Mouse (Mus musculus) myocyte (in vitro differentiated cells): Measurements from ENCODE around the gene Nod1. TPM values are rescaled to one million over a fixed set of nuclear protein-coding genes. Genes with fewer than 3 reads are reported as not detected.

Source experiments
- H3K27me3 ChIP-seq: one replicate; pipeline ENCODE4 v1.6.1; 2011; ENCODE audit not compliant: control insufficient read depth, insufficient read depth, insufficient read length
- H3K36me3 ChIP-seq: one replicate; pipeline ENCODE4 v1.6.1; 2011; ENCODE audit not compliant: control insufficient read depth, insufficient read depth
- H3K4me2 ChIP-seq: one replicate; pipeline ENCODE4 v1.6.1; 2011; ENCODE audit warnings: low read depth, control low read depth
- H3K4me3 ChIP-seq: one replicate; pipeline ENCODE4 v1.5.1; 2011; ENCODE audit warnings: mild to moderate bottlenecking, control low read depth, moderate library complexity
- H3K79me2 ChIP-seq: one replicate; pipeline ENCODE4 v1.6.1; 2011; ENCODE audit not compliant: control insufficient read depth, insufficient read depth
- H3ac ChIP-seq: one replicate; pipeline ENCODE4 v1.6.1; 2011; ENCODE audit not compliant: control insufficient read depth, insufficient read length
- CEBPB ChIP-seq: IDR thresholded peaks from 2 replicates; pipeline ENCODE4 v1.6.1; 2011; ENCODE audit warnings: mild to moderate bottlenecking, moderate library complexity; ENCODE audit not compliant: poor library complexity, insufficient read depth, severe bottlenecking
- E2F4 ChIP-seq: IDR thresholded peaks from one replicate; pipeline ENCODE4 v1.6.1; 2011; ENCODE audit warnings: mild to moderate bottlenecking, control low read depth, moderate library complexity; ENCODE audit not compliant: insufficient read depth
- MAX ChIP-seq: IDR thresholded peaks from one replicate; pipeline ENCODE4 v1.6.1; 2011; ENCODE audit warnings: low read depth, mild to moderate bottlenecking, control low read depth
- MYOD1 ChIP-seq, 3 experiments: IDR thresholded peaks; one replicate each; pipeline ENCODE4 v1.6.1; 2011; ENCODE audit warnings: control low read depth in 2 of 3, low read depth in 2 of 3, mild to moderate bottlenecking in 2 of 3, moderate library complexity in 1 of 3; ENCODE audit not compliant: insufficient read length in 2 of 3, control insufficient read depth in 1 of 3
- MYOG ChIP-seq, 3 experiments: IDR thresholded peaks; one replicate each; pipeline ENCODE4 v1.6.1; 2011; ENCODE audit warnings: control low read depth in 2 of 3, low read depth in 2 of 3, mild to moderate bottlenecking in 2 of 3; ENCODE audit not compliant: insufficient read length in 2 of 3, control insufficient read depth in 1 of 3, insufficient read depth in 1 of 3
- POLR2A ChIP-seq: IDR thresholded peaks from one replicate; pipeline ENCODE4 v1.6.1; 2011; ENCODE audit warnings: low read depth, mild to moderate bottlenecking, control low read depth, moderate library complexity; ENCODE audit not compliant: insufficient read length
- POLR2AphosphoS2 ChIP-seq: IDR thresholded peaks from one replicate; pipeline ENCODE4 v1.6.1; 2011; ENCODE audit warnings: low read depth, control low read depth; ENCODE audit not compliant: insufficient read length
- REST ChIP-seq: IDR thresholded peaks from one replicate; pipeline ENCODE4 v1.6.1; 2011; ENCODE audit warnings: mild to moderate bottlenecking, control low read depth, moderate library complexity; ENCODE audit not compliant: insufficient read depth, insufficient read length
- SRF ChIP-seq: IDR thresholded peaks from one replicate; pipeline ENCODE4 v1.6.1; 2011; ENCODE audit warnings: low read depth; ENCODE audit not compliant: control insufficient read depth, insufficient read length
- TCF12 ChIP-seq: IDR thresholded peaks from one replicate; pipeline ENCODE4 v1.6.1; 2011; ENCODE audit warnings: mild to moderate bottlenecking, control low read depth; ENCODE audit not compliant: poor library complexity, insufficient read depth, severe bottlenecking
- TCF3 ChIP-seq: IDR thresholded peaks from one replicate; pipeline ENCODE4 v1.6.1; 2011; ENCODE audit warnings: low read depth, control low read depth; ENCODE audit not compliant: insufficient read length
- USF1 ChIP-seq: IDR thresholded peaks from one replicate; pipeline ENCODE4 v1.6.1; 2011; ENCODE audit warnings: low read depth, mild to moderate bottlenecking, control low read depth, moderate library complexity
- polyA plus RNA-seq: library from polyadenylated mRNA; unstranded; fragments of >200 nt; fragmentation: generic; extraction: Trizol; gene quantifications from one replicate; pipeline ENCODE4 v1.2.1, GENCODE M21; 2012; ENCODE audit warnings: missing spikeins

Nod1 gene
- polyA plus RNA-seq, 1 experiment, result 1.5 TPM

DNA sequence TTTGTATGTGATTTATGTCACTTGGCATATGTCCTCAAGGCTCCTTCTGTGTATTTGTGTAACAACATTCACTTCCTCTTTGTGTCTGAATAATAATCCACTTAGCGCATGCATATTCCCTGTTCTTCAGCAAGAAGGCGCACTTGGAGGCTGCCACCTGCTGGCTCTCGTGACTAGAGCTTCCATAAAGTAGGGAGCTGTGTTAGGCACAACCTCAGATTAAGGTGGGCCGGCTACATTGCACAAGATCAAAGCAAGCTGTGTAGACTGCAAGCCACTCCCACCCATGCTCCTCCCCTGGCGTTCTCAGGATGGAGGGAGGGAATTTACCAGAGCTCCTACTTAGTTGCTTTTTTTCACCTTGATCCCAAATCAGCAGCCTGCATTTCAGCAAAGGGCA lies 43.8 kb upstream of the Nod1 start:
- no peaks in the 10 kb centered on the region for H3K79me2 ChIP-seq
- H3K36me3 ChIP-seq, result no peaks in the 10 kb centered on the region
- H3K4me3 ChIP-seq, result no peak overlapping the region
- no peaks in the 10 kb centered on the region for H3K27me3 ChIP-seq
- peak overlapping the region; percentile 63 for H3K4me2 ChIP-seq
- H3ac ChIP-seq, result no peak overlapping the region
- no peak for TF ChIP-seq MYOG (IDR thresholded peaks at IDR 0.05; ENCODE audit: control insufficient read depth in 1 of 3, insufficient read depth in 1 of 3, insufficient read length in 2 of 3, low read depth in 2 of 3)
- no peak for TF ChIP-seq TCF12
- TF ChIP-seq REST, result no peak
- TF ChIP-seq MYOD1 (IDR thresholded peaks at IDR 0.05; ENCODE audit: control insufficient read depth in 1 of 3, insufficient read length in 2 of 3, low read depth in 2 of 3), result no peak
- TF ChIP-seq POLR2AphosphoS2, result no peak

DNA sequence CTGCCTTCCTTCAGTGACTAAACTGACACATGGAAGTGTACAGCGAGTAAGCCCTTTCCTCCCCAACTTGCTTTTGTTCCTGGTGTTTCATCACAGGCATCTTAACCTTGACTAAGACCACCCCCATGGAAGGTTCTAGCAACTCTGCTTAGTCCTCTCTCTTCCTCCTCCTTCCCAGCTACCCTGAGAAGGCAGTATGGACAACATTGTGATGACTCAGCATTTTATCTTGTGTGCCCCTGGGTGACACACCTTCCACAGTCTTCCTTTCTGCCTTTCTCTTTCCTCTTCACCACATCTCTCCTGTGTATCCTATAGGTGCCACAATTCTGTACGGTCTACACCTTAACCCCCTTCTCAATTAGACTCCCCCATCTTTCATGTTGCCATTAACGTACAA lies 41.8 kb upstream of the Nod1 start:
- no peaks in the 10 kb centered on the region for H3K36me3 ChIP-seq
- no peak overlapping the region for H3ac ChIP-seq
- H3K4me3 ChIP-seq, result no peak overlapping the region
- no peaks in the 10 kb centered on the region for H3K79me2 ChIP-seq
- TF ChIP-seq REST (no peak), MYOD1 (IDR thresholded peaks at IDR 0.05; ENCODE audit: control insufficient read depth in 1 of 3, insufficient read length in 2 of 3, low read depth in 2 of 3) (no peak), SRF (no peak), TCF12 (no peak), USF1 (no peak)
- H3K27me3 ChIP-seq, result no peaks in the 10 kb centered on the region
- no peak overlapping the region for H3K4me2 ChIP-seq

DNA sequence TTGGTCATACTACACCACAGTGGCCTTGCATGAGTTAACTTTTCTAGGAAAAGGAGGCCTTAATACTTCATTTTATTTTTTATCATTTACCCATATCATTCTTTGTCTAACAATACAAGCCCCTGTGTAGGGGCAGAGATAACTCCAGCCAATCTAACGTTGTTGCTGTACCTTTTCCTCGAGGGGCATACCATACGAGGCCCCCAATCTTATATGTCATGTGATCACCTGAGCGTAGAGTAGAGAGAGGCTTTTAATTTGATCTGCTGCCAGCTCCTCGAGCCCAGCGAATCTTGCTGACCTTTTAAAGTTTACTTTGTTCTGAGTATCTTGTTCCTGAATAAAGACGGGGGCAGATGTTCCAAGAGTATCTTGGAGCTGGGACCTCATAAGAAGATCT lies 40.1 kb upstream of the Nod1 start:
- Histone ChIP-seq H3K36me3 (no peaks in the 10 kb centered on the region), H3K27me3 (no peaks in the 10 kb centered on the region), H3K4me2 (no peak overlapping the region), H3K4me3 (no peak overlapping the region), H3K79me2 (no peaks in the 10 kb centered on the region), H3ac (no peak overlapping the region)
- TF ChIP-seq TCF3, result no peak
- TF ChIP-seq TCF12, result no peak

DNA sequence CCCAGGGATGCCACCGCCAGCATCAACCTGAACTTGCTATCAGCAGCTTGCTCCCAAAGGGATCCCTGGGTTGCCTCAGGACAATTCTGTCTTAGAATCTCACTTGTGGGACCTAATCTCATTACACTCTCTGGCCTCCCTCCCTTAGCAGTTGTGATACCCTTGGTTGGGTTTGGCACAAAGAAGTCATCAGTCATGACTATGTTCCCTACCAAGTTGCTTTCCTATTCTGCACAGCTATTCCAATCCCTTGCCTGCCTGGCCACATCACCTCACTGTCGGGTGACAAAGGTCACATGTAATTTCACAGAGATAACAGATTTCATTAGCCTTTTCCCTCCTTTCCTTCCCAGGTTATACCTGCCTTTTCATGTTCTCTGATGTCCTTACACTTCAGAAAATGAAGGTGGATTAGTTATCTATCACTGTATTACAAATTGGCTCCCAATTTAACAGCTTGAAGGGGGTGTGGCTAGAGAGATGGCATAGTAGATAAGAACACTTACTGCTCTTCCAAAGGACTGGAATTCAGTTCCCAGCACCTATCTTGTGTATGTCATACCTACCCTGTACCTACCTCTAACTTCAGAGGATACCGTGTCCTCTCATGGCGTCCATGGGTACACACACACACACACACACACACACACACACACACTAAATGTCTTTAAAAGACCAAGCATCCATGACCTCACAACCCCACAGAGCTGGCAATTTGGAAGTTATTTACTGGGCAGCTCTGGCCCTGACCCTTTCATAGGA lies 38.1 kb upstream of the Nod1 start:
- no peak overlapping the region for H3ac ChIP-seq
- H3K4me3 ChIP-seq, result no peak overlapping the region
- H3K27me3 ChIP-seq, result no peaks in the 10 kb centered on the region
- no peaks in the 10 kb centered on the region for H3K36me3 ChIP-seq
- no peaks in the 10 kb centered on the region for H3K79me2 ChIP-seq
- H3K4me2 ChIP-seq, result no peak overlapping the region
- no peak for TF ChIP-seq SRF
- no peak for TF ChIP-seq TCF3
- TF ChIP-seq MYOD1 (IDR thresholded peaks at IDR 0.05; ENCODE audit: control insufficient read depth in 1 of 3, insufficient read length in 2 of 3, low read depth in 2 of 3), result no peak
- TF ChIP-seq REST, result no peak
- TF ChIP-seq USF1, result no peak
- TF ChIP-seq POLR2A, result no peak
- no peak for TF ChIP-seq MAX
- TF ChIP-seq CEBPB, result no peak
- TF ChIP-seq E2F4, result no peak
- no peak for TF ChIP-seq TCF12
- TF ChIP-seq MYOG (IDR thresholded peaks at IDR 0.05; ENCODE audit: control insufficient read depth in 1 of 3, insufficient read depth in 1 of 3, insufficient read length in 2 of 3, low read depth in 2 of 3), result no peak
- no peak for TF ChIP-seq POLR2AphosphoS2

DNA sequence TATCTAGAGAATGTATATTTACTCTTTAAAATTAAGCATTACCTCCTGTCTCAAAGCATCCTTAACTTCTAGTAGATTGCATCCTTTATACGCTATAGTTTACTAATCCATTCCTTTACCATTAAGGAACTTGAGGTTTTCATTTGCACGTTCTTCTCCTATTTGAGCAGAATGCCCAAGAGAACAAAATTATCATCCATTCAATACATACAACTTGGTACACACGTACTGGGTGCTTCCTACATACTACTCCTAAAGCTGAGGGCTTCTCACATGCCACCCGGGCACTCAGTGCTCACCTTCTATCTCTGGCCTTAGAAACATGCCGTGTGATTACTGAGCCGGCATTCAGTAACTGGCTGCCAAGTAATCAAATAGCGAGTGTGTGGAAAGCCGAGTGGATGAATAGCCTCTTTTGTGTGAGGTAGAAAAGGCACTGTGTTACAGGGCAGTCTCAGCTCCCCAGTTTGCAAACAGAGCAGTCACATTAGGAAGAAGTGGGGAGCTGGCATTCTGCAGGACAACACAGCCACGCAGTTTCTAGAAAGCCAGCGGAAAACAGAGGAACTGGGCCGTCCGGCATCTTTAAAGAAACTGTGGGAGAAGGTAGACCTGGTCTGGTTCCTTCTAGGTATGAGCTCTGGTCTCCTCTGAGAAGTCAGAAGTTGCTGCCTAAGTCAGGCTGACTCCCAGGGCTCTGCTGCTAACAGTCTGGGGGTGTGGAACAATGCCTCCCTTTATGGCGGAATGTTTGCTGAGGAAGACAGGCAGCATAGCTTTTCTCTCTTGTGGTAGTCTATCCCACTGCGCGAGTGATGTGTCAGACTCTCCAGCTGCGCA lies 37.2 kb upstream of the Nod1 start:
- Histone ChIP-seq H3ac (no peak overlapping the region), H3K36me3 (no peaks in the 10 kb centered on the region), H3K79me2 (no peaks in the 10 kb centered on the region), H3K27me3 (no peaks in the 10 kb centered on the region), H3K4me3 (no peak overlapping the region), H3K4me2 (no peak overlapping the region)
- TF ChIP-seq MYOG (IDR thresholded peaks at IDR 0.05; ENCODE audit: control insufficient read depth in 1 of 3, insufficient read depth in 1 of 3, insufficient read length in 2 of 3, low read depth in 2 of 3) (no peak), TCF12 (no peak), CEBPB (no peak), USF1 (no peak), POLR2AphosphoS2 (no peak), REST (no peak), SRF (no peak), E2F4 (no peak), TCF3 (no peak), MYOD1 (IDR thresholded peaks at IDR 0.05; ENCODE audit: control insufficient read depth in 1 of 3, insufficient read length in 2 of 3, low read depth in 2 of 3) (no peak), POLR2A (no peak), MAX (no peak)
